Mouse (Mus musculus): ENCODE results near the gene Tmem174.

The Tmem174 gene

DNA sequence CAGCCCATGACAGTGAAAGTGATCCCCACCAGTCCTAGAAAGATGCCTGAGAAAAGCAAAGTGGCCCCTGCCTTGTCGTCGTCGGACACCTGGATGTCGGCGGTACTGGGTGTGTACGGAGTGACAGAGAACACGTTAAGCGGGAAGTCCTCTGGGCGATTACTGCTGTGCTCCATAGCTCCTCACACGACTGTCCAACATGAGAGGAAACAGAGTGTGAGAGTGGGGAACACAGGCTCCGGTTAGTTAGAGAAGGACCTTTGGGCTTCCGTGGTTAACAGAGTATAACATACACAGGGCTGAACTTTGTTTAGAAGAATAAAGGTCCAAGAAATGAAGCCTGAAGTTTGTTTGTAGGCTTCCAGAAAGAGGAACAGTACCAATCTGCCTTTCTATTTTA is at the start of gene Tmem174:
Gene Tmem174 (minus strand): TSS at position 266 of the 400 bp plus-strand sequence.
- peak; percentile 73 to 83 for DNase-seq

DNA sequence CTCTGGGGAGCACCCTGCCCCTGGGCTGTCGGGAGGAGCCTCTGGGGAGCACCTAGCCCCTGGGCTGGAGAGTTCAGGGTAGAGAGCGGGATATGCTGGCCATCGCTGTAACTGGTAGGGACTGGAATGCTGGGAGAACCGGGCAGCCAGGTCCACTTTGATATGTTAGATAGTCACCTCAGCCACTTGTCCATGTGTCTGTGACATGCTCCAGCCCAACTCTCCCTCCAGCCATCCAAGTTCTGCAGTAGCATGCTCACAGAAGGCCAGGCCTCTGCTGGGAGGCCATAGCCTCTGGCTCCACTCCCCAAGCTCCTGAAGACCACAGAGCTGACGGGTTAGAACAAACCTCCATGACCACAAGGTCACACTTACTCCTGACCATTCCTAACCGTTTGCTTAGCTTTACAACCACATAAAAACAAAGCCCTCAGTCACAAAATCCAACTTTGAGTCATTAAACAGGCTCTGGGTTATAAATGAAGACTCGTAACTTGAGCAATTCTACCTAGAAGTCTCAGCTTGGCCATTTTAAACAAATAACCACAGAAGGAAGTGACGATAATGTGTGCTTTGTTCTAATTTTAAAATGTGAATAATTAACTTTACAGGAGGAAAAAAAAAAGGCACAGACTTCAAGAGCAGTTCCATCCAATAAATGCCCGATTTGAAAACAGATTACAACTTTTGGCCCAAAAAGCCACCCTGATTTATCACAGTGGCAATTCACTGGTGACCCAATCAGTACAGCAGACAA is 47.1 kb upstream of the Tmem174 start:
- no peak for DNase-seq

DNA sequence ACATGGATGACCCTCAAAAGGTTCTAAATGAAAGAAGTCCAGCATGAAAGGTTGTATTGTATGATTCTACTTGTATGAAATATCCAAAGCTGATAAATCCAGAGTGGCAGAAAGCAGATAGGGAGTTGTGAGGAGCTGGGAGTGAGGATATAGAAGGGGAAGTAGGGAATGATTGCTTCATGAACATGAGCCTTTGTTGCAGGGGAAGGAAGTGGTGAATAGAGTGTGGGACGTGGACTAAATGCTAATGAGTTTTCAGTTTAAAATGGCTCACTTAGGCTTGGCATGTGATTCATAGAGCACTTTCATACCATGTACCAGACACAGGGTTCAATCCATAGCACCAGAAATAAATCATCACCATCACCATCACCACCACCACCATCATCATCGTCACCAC is 46.2 kb upstream of the Tmem174 start:
- DNase-seq, result no peak

DNA sequence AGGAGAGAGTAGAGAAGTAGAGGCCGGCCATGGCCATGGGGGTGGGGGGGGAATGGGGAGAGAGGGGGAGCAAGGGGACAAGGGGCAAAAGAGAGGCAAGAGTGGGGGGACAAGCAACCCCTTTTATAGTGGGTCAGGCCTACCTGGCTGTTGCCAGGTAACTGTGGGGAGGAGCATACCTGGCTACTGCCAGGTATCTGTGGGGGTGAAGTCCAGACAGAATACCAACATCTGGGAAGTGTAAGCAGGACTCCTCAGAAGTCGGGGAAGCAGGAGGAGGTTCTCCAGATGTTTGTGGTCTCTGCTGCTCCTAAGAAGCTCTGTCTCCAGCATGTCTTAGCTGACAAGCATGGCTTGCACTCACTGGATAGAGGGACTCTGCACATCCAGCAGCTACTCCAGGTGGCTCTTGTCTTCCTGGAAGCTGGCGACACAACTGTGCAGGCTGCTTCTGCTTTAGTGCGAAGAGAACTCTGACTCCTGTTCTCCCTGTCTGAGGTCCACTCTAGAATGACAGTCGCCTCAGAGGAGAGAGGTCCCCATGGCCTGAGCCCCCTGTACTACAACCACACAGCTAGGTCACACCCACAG is 43.4 kb upstream of the Tmem174 start:
- DNase-seq, result no peak

DNA sequence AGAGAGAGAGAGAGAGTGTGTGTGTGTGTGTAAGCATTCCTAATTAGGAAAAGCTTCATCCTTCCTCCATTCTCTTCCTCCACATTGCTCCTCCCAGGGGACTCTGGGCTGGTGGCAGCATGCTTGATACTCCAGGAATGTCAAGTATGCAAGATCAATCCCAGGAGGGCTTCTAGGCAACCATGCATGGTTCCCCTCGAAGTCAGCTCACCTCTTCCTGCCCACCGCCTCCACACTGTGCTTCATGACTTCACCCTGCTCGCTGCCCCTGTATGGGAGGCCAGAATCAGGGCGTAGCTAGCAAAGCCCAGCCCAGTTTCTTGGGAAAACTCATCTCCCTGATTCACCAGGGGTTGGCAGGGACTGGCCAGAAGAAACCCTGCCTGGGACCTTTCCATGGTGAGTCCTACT is 42.4 kb upstream of the Tmem174 start:
- peak in 1 of 2 experiments; percentile 21 for DNase-seq

DNA sequence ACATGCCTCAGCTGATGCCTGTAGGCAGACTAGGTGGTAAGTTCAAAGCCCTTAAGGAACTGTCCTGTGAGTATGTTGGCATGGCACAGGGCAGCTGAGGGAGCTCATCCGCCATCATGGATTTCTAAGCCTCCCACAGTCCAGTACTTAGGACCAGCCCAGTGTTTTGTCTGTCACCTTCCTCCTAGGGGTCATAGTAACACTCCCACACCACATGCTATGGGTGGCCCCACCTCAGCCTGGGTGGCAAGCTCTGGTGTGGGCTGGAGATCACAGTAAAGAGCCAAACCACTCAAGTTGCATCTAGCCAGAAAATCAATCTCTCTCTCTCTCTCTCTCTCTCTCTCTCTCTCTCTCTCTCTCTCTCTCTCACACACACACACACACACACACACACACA is 42.0 kb upstream of the Tmem174 start:
- no peak for DNase-seq

DNA sequence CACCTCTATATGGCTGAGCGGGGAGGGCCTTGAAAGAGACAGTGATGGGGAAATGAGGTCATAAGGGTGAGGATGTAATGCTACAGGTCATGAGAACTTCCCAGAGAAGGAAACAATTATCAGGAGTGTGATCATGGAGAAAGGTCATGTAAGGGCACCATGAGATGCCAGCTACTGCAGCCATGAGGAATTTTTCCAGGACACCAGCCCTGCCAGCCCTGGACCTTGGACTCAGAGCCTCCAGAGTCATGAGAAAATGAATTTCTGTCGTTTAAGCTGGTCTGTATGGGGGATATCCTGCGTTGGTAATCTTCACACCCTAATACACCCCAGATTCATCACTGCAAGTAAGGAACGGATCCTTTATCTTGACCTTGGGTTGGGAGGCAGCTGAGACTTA is 36.7 kb upstream of the Tmem174 start:
- peak; percentile 46 to 60 for DNase-seq

DNA sequence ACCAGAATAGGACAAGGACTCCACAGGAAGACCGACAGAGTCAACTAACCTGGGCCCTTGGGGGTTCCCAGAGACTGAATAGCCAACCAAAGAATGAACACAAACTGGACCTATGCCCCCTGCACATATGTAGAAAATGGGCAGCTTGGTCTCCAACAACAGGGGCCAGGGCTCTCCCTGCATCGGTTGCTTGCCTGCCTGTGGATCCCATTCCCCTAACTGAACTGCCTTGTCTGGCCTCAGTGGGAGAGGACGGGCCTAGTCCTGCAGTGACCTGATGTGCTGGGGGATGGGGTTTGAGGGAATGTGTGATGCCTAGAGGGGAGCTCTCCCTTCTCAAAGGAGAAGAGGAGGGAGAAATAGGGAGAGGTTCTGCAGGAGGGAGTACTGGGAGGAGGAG is 32.1 kb upstream of the Tmem174 start:
- no peak for DNase-seq

DNA sequence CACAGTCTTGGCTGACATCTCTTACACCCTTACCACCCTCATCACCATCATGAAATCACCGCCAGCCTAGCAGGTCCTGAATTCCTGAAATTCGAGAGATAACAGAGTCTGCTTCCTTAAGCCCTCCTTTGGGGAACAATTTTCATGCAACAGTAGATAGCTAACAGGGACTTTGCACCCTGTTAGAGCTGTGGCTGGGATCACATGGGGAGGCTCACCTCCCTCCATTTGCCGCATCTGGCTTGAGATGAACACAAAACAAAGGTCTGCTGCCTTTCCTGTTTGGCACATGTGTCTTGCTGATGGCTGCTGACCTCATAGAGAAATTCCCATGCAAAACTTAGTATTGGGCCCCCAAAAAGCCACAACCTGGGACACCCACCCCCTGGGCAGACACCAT is 30.1 kb upstream of the Tmem174 start:
- DNase-seq, result peak; percentile 59 to 65

DNA sequence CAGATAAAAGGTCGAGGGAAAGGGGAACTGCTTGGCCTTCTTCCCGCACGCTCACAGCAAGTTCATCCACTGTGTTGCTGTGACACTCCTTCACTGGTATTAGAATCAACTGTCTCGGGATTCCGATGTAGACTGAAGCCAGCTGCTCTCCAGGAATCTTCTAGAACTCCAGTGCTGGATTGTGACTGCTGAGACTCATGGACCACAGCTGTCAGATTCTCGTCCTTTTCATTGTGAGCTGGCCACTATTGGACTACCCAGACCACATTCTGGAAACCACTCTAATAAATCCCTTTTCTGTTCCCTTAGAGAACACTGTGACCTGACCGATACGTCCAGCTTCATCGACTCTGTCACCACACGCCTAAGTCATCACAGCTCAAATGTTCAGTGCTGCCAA is 28.0 kb upstream of the Tmem174 start:
- no peak for DNase-seq

DNA sequence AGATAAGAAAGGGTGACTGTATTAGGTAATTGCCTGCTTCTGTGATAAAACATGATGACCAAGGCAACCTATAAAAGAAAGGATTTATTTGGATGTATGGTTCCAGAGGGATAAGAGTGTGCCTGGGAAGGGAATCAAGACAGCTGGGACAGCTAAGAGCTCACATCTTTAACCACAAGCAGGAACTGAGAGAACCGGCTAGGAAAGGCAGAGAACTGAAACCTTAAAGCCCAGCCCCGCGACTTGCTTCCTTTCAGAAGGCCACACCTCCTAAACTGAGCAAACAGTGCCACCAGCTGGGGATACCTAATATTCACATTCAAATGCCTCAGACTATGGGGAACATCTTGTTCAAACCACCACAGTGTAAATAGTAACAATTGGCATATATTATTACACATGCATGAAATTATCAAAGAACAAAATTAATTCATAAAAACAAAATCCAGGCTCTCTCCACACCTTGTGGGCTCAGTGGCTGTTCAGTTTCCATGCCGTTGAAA is 25.0 kb upstream of the Tmem174 start:
- DNase-seq, result no peak

DNA sequence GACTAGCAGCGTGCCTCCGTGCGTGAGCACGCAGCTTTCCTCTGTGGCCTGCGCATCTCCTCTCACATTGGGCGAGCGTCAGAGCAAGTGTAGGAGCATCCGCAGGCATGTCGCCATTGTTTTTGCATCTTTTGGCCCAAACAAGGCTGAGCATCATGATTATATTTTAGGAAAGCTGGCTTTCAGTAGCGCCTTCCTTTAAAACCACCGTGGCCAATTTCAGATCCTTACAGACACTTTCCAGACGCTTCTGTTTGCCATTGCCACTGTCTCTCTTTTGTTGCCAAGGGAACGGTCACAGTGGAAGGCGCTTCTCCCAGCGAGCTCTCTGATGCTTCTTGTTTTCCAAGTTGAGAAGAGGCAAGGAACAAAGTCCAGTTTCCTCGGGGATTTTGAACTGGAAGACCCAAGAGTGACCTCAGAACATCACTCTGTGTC is 18.8 kb upstream of the Tmem174 start:
- DNase-seq, result peak; percentile 62 to 78

DNA sequence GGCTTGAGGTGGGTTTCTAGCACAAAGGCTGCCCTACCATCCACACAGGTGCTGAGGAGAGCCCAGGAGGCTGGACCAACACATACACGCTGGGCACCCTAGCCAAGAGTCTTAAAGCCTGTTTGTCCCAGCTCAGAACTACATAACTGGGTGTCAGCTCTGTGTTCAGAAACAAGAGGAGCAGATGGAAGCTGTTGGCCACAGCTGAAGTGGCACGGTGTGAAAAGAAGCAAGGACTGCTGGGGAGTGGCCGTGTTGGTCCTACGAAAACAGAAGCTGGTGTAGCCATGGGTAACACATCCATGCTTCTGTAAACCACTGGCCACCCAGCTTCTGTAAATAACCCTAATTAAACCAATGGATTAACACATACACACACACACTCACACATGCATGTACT is 18.1 kb upstream of the Tmem174 start:
- no peak for DNase-seq

DNA sequence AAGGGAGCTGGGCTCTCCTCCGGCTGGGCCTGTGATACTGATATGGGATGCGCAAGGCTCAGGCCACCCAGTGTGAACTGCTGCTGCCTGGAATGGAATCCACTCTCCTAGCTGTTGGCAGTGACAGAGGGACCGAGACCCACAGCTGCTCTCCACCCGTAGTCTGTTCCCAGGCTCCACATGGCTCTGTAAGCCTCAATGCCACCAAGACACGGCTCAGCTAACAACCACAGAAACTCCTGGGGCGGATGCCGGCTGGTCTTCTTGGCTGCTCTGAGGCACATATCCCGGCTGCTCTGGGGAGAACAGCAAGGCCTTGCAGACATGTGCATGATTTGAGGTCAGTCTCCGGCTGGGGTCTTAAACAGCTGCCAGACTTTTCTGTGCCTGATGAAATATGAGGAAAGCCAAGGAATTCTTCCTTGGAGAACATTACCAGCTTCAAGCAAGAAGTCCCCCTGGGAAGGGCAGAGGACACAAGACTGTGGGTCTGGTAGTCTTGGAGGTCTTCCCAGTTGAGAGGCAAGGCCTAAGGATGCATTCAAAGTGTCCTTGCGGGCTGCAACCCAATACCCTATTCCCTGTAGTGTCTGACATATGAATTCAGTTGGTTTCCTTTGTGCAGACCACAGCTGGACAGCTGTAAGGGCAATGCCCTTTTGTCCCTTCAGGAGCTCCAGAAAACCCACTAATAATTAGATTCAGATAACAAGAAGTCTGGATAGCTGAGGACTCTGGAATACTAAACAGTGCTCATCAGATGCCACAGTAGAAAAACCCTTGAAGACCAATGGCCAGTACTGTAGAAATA is 17.1 kb upstream of the Tmem174 start:
- no peak for DNase-seq

DNA sequence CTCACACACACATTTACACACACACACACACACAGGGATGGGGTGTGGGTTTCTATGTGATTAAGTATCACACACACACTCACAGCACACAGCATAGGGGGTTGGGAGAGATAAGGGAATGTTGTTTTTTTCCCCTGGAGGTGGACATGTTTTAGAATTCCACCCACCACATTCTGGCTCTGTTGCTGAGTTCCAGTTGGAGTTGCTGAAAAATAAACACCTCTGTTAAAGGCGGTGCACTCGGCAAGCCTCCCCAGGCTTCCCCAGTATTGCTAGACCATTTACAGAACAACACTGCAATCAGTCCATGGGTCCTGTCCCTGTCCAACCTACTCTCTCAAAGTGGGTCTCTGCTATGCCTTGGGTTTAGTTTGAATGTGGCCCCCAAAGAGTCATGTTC is 15.0 kb upstream of the Tmem174 start:
- no peak for DNase-seq

DNA sequence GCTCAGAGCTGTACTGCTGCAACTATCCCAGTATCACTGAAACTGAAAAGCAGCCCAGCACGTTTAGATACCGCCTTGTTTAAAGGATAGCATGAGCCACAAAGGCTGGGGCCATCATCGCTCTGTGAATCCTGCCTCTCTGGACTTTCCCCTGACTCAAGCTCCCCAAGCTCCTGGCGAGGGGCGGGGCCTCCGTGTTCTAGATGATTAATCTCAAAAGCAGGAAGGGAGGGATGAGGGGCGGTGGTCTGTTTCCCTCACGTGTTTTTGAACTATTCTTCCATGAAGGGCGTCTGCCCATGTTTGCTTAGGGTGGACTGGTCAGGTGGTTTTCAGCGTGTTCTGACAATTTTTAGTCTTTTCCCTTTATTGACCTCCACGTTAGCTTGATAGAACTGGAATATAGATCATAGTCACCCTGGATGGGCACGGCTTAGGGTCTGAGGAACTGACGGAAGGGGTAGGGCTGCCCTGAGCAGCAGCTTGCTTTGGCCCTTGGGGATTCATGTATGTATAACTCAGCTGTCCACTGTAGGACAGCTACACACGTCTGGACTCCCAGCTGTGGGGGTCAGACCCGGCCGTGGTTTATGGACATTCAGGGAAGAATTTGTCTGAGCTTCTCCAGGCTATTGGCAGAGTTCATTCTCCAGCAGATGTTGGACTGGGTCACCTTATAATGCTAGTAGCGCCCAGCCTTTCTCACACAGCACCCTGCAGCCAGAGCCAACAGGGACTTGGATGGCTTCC is 14.2 kb upstream of the Tmem174 start:
- DNase-seq, result peak; percentile 60 to 76

DNA sequence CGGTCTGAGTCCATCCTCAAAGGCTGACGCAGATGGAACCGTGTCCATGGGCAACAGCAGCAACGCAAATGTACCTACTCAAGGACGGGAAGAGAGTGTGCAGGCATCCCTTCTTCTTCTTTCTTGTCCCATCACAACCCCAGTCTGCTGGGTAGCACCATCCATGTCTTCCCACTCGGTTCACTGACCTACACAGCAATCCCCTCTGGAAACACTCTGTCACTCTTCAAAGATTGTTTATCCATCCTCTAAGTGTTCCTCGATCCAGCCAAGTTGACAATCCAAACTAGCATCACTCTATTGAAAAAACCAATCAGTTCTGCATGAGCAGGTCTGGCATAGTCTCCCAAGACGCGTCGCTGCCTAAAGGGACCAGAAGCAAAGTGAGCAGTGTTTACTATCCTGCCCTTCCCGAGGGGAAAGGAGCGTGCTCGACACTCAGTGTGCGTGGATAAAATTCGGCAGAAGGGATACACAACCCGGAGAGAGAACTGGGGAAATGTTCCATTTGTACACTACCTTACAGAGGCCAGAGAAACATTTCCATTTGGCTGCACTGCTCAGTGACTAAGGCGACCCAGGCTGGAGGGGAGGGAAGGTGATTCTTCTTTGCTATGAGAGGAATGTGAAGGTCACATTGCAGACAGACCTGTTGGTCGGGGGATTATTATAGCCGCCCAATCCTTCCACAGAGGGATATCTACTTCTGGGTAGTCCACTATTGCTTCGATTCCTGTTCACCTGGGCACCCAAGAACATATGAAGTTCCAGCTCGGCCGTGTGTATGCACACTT is 10.8 kb upstream of the Tmem174 start:
- peak in 1 of 2 experiments; percentile 52 for DNase-seq

DNA sequence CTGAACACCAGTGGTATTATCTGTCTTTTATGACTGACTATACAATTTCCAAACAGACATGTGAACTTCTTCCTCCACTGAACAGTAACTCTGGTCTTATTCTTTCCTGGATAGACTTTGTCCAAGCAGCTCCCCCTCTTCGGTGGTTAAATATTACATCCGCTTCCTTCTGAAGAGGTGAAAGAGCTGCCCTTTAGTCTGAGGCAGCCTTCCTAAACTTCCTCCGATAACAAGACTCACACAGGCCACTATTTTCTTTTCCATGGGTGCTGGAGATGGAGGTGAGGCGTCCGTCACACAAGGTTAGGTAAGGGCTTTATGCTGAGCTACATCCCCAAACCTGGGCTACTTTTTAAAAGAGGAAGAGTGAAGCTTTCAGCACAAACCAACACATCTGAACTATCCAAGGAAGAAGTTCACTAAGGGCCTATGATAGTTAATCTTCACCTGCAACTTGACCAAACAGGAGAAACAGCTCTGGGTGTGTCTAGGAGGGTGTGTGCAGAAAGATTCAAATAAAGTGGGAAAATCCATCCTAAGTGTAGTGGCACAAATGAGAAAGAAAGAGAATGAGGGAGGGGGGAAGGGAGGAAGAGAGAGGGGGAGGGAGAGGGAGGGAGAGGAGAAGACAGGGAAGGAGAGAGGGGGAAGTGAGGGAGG is 1.4 kb upstream of the Tmem174 start:
- peak; percentile 58 to 84 for DNase-seq

DNA sequence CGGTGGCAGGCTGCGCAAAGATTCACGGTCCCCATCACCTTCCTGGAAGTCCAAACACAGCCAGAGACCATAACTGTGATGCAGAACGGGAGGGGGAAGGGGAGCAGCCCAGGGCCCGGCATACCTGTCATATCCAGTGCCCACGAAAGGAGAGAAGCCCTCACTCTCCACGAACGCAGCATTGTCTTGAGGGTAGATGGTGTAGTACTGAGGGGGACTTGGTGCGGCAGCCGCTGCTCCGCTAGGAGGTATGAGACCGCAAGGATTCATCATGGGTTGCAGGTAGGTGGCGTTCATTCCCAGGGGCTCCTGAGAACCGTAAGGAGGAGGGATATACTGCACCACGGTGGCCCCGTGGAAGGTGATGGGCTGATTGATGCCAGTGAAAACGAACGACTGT is 639 bp downstream of the Tmem174 start:
- peak; percentile 48 to 49 for DNase-seq

DNA sequence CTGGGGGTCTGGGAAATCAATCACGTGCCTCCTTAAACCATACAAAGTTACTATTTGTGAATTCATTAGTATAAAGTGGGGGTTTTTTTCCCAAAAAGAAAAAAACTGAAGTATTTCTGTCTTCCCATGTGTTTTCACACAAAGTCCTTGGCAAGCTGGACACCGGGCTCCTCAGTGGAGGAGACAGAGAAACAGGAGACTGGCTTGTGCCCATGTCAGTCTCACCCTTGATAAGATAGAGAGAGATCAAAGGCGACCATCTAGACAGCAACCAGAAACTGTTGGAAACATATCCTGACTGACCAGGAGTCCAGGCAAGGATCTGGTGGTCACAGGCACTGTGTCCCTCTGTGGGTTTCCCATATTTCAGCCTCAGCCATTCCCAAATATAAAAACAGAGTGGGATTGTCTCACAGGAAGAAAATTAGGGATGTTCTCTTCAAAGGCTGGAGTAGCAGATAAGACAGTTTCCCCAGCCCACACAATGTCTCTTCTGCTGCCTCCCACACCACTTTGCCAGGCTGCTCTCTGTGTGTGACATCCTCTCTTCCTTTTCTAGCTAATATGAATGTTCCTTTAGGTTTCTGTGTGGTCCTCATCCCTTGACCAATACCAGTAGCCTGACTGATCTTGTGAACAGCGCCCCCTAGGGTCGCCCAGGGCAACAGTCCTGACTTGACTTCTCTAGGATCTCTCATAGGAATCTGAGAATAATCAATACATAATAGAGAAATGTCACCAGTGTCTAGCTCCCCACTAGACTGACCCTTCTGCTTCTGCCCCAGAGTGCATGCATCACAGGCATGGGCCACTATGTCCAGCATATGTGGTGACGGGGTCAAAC is 3.3 kb downstream of the Tmem174 start:
- DNase-seq, result peak in 1 of 2 experiments; percentile 74
